Mouse (Mus musculus) megakaryocyte, embryonic 14.5 days (primary cell): ENCODE data around the gene Sult2b1. TPM values are rescaled to one million over a fixed set of nuclear protein-coding genes. Genes with fewer than 3 reads are reported as not detected.
A peak's percentile ranks its signal among the peaks of the same experiment; 100 is the strongest.

Source experiments
- H3K27me3 ChIP-seq: replicated peaks from 2 replicates; pipeline ENCODE3; 2012; ENCODE audit warnings: inconsistent platforms
- H3K36me3 ChIP-seq: replicated peaks from 2 replicates; pipeline ENCODE3; 2012; ENCODE audit warnings: low read length, inconsistent platforms, mixed read lengths
- H3K4me1 ChIP-seq: 2 replicates; pipeline ENCODE4 v1.6.1; 2012; ENCODE audit warnings: inconsistent platforms
- H3K4me3 ChIP-seq: replicated peaks from 2 replicates; pipeline ENCODE3; 2012; ENCODE audit warnings: moderate library complexity, mild to moderate bottlenecking, inconsistent platforms
- H3K9me3 ChIP-seq: 2 replicates; pipeline ENCODE4 v1.6.1; 2012; ENCODE audit warnings: inconsistent platforms
- FLI1 ChIP-seq: IDR thresholded peaks from 2 replicates; pipeline ENCODE4 v1.6.1; 2012; ENCODE audit warnings: low read length, inconsistent platforms, mixed read lengths
- GATA1 ChIP-seq: IDR thresholded peaks from 3 replicates; pipeline ENCODE4 v1.6.1; 2012; ENCODE audit warnings: mixed read lengths, low read length, inconsistent platforms, borderline replicate concordance
- polyA plus RNA-seq: library from polyadenylated mRNA; stranded (reverse); fragments of >175 nt; gene quantifications from 2 replicates; pipeline ENCODE4 v1.2.3, GENCODE M21; 2012; ENCODE audit warnings: low replicate concordance; ENCODE audit not compliant: insufficient read depth

Sult2b1 gene
- polyA plus RNA-seq, 1 experiment, result 1.00 TPM

- H3K9me3 ChIP-seq, result no peaks in the 10 kb centered on the region
- no peaks in the 10 kb centered on the region for H3K36me3 ChIP-seq
- TF ChIP-seq FLI1, result no peak
- TF ChIP-seq GATA1, result no peak
- peak overlapping the region; percentile 18 for H3K4me3 ChIP-seq
- peaks cover 38% of the 10 kb centered on the region for H3K27me3 ChIP-seq
- peaks cover 69% of the 10 kb centered on the region for H3K4me1 ChIP-seq
Measured at GRCm38 (mm10) chr7:45686841-45687240, 97.6 kb downstream of the Sult2b1 start.

- Histone ChIP-seq H3K27me3 (peaks cover 31% of the 10 kb centered on the region), H3K4me3 (no peak overlapping the region), H3K4me1 (peaks cover 80% of the 10 kb centered on the region), H3K36me3 (no peaks in the 10 kb centered on the region), H3K9me3 (no peaks in the 10 kb centered on the region)
- TF ChIP-seq GATA1 (no peak), FLI1 (no peak)
Measured at GRCm38 (mm10) chr7:45685811-45686210, 98.7 kb downstream of the Sult2b1 start.

DNA sequence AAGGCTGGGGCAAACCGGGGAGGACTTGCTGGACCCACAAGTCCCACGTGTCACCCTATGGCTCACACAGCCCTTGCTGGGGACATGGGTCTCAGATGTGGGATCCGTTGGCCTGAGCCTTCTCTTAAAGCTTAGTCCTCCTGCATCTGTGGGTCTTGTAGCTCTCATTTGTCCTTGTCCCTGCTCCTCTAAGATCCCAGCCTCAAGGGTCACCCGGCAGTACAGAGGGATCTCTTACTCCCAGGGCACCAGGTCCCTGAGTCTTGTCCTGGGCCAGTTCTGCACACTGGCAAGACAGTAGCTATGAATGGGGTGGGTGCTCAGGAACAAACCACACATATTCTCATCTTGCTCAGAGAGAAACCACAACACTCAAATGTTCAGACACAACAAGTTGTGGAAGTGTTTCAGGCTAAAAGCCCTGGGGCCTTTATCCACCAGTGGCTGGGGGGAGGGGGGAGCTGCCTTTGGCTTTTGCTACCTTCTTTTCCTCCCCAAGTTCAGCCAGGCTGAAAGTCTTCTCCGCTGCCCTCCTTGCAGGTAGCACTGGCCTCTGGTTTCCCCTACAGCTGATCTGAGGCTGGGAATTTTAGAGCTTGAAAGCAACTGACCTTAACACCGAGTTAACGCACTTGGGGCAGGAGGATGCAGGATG, 100.9 kb downstream of the Sult2b1 start, which contains the start of gene Ntn5:
TSS of gene Ntn5 (plus strand) at position 627 of the 655 bp plus-strand sequence.
- TF ChIP-seq GATA1, result no peak
- no peaks in the 10 kb centered on the region for H3K36me3 ChIP-seq
- no peak within 1 kb of the TSS for H3K4me3 ChIP-seq
- H3K9me3 ChIP-seq, result no peaks in the 10 kb centered on the region
- H3K4me1 ChIP-seq, result peaks cover 82% of the 10 kb centered on the region
- H3K27me3 ChIP-seq, result peaks cover 25% of the 10 kb centered on the region

- TF ChIP-seq GATA1 (no peak), FLI1 (no peak)
- H3K4me1 ChIP-seq, result peaks cover 88% of the 10 kb centered on the region
- H3K27me3 ChIP-seq, result peaks cover 35% of the 10 kb centered on the region
- H3K36me3 ChIP-seq, result no peaks in the 10 kb centered on the region
- H3K4me3 ChIP-seq, result peak overlapping the region; percentile 82
- H3K9me3 ChIP-seq, result no peaks in the 10 kb centered on the region
Measured at GRCm38 (mm10) chr7:45682144-45683126, 102.0 kb downstream of the Sult2b1 start.

DNA sequence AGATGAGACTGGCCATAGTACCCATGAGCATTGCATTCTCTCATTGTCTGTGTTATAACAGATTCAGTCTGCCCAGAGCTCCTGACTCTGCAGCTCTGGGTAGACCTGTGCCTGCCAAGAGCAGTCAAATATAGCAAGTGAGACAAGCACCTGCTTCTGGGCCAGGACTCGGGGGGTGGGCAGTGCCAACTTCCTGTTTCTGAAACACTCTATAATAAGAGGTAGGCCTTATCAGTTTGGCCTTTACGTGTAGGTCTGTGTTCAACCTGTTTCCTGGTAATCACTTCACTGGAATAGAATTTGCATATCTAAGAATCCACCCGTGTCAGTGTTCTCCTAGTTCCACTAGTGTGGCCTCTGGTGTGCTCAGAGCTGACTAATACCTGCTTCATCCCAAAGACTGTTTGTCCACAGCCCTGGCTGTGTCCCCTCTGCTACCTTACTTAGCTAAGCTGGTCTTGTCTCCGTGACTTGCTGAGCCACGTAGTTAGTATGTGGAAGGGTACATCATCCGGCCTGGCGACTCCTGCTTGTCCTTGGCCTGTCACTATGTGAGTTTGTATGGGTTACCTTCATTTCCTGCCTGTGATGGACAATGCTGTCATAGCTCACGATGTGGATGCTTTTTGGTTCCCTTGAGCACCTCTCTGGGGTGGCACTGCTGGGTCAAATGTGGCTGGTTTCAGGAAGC, 103.3 kb downstream of the Sult2b1 start:
- Histone ChIP-seq H3K4me1 (peaks cover 83% of the 10 kb centered on the region), H3K9me3 (no peaks in the 10 kb centered on the region), H3K27me3 (peaks cover 41% of the 10 kb centered on the region), H3K36me3 (no peaks in the 10 kb centered on the region), H3K4me3 (peak overlapping the region; percentile 39)
- TF ChIP-seq FLI1 (no peak), GATA1 (no peak)

Other genes starting within 250 kb of the Sult2b1 start
- gene Hsd17b14, start 229.8 kb downstream of the Sult2b1 start, polyA plus RNA-seq, result 4.9 and 6.8 TPM in 2 replicates
- gene Bcat2, start 214.5 kb downstream of the Sult2b1 start, polyA plus RNA-seq, result 20.6 and 56.4 TPM in 2 replicates
- not detected in 2 replicates for gene Fgf21, start 169.2 kb downstream of the Sult2b1 start, polyA plus RNA-seq
- 1.1 TPM in 1 of 2 replicates, not detected in the other for gene Fut1, start 167.4 kb downstream of the Sult2b1 start, polyA plus RNA-seq
- gene Izumo1, start 162.9 kb downstream of the Sult2b1 start, polyA plus RNA-seq, result not detected in 2 replicates
- gene Rasip1, start 157.2 kb downstream of the Sult2b1 start, polyA plus RNA-seq, result 0.36 TPM in 1 of 2 replicates, not detected in the other
- gene Mamstr, start 144.7 kb downstream of the Sult2b1 start, polyA plus RNA-seq, result not detected in 2 replicates
- gene Fut2, start 118.3 kb downstream of the Sult2b1 start, polyA plus RNA-seq, result not detected in 2 replicates
- not detected in 2 replicates for gene Ntn5, start 100.6 kb downstream of the Sult2b1 start, polyA plus RNA-seq
- gene Sec1, start 90.3 kb downstream of the Sult2b1 start, polyA plus RNA-seq, result not detected in 2 replicates
- 1.1 and 3.5 TPM in 2 replicates for gene Car11, start 84.8 kb downstream of the Sult2b1 start, polyA plus RNA-seq
- 23.4 and 41.9 TPM in 2 replicates for gene Dbp, start 79.6 kb downstream of the Sult2b1 start, polyA plus RNA-seq
- 10,199 and 14,647 TPM in 2 replicates for gene Rpl18, start 69.2 kb downstream of the Sult2b1 start, polyA plus RNA-seq
- gene Sphk2, start 66.7 kb downstream of the Sult2b1 start, polyA plus RNA-seq, result 242 and 413 TPM in 2 replicates
- not detected in 2 replicates for gene Fam83e, start 63.5 kb downstream of the Sult2b1 start, polyA plus RNA-seq
- gene Spaca4, start 58.9 kb downstream of the Sult2b1 start, polyA plus RNA-seq, result not detected in 2 replicates
- 0.67 and 0.79 TPM in 2 replicates for gene Lmtk3, start 931 bp downstream of the Sult2b1 start, polyA plus RNA-seq
- gene Cyth2, start 29.9 kb upstream of the Sult2b1 start, polyA plus RNA-seq, result 157 and 160 TPM in 2 replicates
- gene Kcnj14, start 40.1 kb upstream of the Sult2b1 start, polyA plus RNA-seq, result 0.08 and 0.82 TPM in 2 replicates
- 6.0 and 20.5 TPM in 2 replicates for gene Grwd1, start 46.3 kb upstream of the Sult2b1 start, polyA plus RNA-seq
- gene Kdelr1, start 88.1 kb upstream of the Sult2b1 start, polyA plus RNA-seq, result 331 and 1,292 TPM in 2 replicates
- gene Grin2d, start 93.7 kb upstream of the Sult2b1 start, polyA plus RNA-seq, result 0.31 and 2.6 TPM in 2 replicates
- gene Syngr4, start 112.0 kb upstream of the Sult2b1 start, polyA plus RNA-seq, result 2.7 and 6.4 TPM in 2 replicates
- 19.2 and 32.5 TPM in 2 replicates for gene Tmem143, start 112.3 kb upstream of the Sult2b1 start, polyA plus RNA-seq
- 176 and 453 TPM in 2 replicates for gene Emp3, start 136.7 kb upstream of the Sult2b1 start, polyA plus RNA-seq
- 0.82 TPM in 1 of 2 replicates, not detected in the other for gene Ccdc114, start 139.4 kb upstream of the Sult2b1 start, polyA plus RNA-seq
- gene Abcc6, start 245.6 kb upstream of the Sult2b1 start, polyA plus RNA-seq, result not detected in 2 replicates
- 172 and 218 TPM in 2 replicates for gene Nomo1, start 249.0 kb upstream of the Sult2b1 start, polyA plus RNA-seq